Mouse (Mus musculus) embryonic fibroblast, embryonic 13.5 days (primary cell): Measurements from ENCODE around the gene Kcnk3.

Experiments
- CTCF ChIP-seq: IDR thresholded peaks from 2 replicates; pipeline ENCODE4 v1.5.1; 2011; ENCODE audit warnings: mild to moderate bottlenecking, control low read depth, low read length, moderate library complexity, borderline replicate concordance; ENCODE audit not compliant: insufficient read depth
- POLR2A ChIP-seq: IDR thresholded peaks from 2 replicates; pipeline ENCODE4 v1.6.1; 2011; ENCODE audit warnings: low read depth, mild to moderate bottlenecking, control low read depth, low read length, moderate library complexity

DNA sequence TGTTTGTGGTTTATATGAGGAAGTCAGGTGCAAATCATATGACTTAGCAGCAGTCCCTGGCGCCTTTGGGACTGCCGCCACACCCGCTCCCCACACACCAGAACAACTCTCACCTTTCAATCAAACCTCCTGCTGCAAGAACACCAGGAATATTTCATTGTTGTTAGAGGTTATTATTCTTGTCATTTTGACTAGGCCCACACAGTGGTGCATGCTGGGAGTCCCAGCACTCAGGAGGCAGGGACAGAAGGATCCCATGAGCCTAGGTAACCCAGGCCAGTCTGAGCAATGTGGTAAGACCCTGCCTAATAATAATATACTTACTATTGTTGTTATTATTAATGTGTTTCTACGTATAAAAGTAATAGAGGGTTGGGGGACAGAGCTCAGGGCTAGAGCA, 24.6 kb downstream of the Kcnk3 start:
- TF ChIP-seq POLR2A (no peak), CTCF (no peak)
